Mouse (Mus musculus): Measurements from ENCODE around the gene Eef1a1. TPM values are rescaled to one million over a fixed set of nuclear protein-coding genes. Genes with fewer than 3 reads are reported as not detected.
"Not testable (repeated sequence)": the region's sequence is repeated elsewhere in the genome, so short reads cannot be mapped to it uniquely, and the experiment has no call there.

Eef1a1 gene
- total RNA-seq (2015; ENCODE audit: low replicate concordance) (3,932 and 4,159 TPM in 2 replicates), total RNA-seq (2017; ENCODE audit: low replicate concordance) (1,512 and 1,760 TPM in 2 replicates)

- no peak for ATAC-seq (replicated peaks; ENCODE audit: low FRiP score, poor library complexity, severe bottlenecking)
Measured at GRCm38 (mm10) chr9:78488890-78489420, at the start of gene Eef1a1. TSS of gene Eef1a1 (minus strand) at chr9:78489151.

DNA sequence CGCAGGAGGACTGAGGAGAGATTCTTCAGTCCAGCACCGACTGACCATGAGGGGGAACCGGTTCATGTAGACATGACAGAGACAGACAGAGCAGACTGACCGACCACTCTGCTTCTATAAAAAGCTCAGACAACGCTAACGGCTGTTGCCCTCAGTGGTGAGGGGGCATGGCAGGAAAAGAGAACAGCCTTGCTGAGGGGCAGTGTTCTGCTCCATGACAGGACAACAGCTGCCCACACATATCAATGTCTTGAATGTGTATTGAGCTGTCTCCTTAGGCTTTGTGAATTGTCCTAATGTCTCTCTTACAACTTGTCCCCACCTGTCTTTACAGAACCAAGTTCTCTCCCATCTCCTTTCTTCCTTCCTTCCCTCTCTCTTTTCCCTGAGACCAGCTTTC lies 49.5 kb upstream of the Eef1a1 start:
- ATAC-seq (replicated peaks; ENCODE audit: low FRiP score, poor library complexity, severe bottlenecking) = no peak

DNA sequence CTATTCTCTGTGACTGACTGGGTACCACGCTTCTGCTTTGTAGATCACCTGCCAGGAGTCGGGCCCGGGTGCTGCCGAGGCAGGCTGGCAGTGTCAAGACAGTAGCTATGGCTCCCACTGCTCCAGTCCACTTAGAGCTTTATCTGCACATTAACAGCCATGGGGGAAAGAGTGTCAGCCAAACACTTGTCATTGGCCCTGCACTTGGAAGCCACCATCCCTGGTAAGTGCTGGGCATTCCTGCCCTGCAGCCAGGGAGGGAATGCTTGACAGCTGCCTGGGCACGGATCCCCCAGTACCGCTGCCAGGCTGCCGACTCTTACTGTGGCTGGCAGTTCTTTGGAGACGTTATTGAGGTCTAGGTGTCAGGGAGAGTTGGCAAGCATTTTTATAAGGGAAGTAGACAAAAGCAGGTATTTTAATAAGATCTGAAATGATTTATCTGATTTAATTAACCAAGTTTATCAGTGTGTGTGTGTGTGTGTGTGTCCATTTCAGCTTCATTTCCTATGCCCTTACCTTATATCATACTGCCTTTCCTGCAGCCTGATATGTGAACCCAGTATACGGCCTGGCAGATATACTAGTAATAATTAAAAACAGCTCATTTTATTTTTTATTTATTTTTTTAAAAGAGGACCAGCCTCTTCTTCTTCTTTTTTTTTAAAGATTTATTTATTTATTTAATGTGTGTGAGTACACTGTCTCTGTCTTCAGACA lies 48.4 kb upstream of the Eef1a1 start:
- ATAC-seq (replicated peaks; ENCODE audit: low FRiP score, poor library complexity, severe bottlenecking) = no peak

DNA sequence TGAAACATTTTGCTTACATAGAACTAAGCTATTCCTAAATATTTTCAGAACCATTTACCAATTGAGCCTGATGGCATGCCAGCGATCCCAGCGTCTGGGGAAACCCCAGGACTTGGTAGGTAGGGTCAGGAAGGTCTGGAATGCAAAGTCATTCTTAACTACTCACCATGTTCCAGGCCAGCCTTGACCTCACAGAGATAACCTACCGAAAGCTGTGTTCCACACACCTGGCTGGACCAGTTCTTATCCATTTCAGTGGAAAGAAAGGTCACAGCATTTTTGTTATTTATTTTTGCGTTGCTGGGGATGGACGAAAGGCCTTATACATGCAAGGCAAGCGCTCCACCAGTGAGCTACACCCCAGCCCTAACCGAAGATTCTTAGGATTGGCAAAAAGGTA lies 45.7 kb upstream of the Eef1a1 start:
- no peak for ATAC-seq (replicated peaks; ENCODE audit: low FRiP score, poor library complexity, severe bottlenecking)

DNA sequence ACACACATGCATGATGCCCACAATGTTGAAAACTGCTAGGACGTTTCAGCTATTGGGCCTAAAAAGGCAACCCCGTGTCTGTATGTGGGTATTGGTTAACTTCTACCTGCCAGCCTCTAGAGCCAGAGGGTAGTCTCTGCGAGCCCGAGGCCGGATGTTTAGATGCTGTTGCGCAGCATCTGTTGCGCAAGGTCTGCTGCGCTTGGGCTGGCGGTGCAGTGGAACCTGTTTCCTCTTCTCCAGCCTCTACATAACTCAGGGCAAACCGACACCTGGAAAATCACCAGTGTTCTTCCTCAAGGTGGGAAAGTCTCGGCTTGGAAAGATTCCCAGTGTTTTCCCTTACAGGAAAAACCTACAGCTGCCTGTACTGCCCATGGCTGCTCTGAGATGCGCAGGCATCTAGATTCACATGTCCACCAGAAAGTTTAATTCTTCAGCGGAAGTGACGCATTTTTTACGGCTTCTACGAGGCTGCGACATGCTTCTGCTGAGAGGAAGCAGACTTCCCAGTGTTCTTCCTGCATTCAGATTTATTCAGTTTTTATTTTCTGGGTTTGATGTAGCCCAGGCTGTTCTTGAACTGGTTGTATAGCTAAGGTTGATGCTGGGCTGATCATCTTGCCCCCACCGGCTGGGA lies 44.5 kb upstream of the Eef1a1 start:
- no peak for ATAC-seq (replicated peaks; ENCODE audit: low FRiP score, poor library complexity, severe bottlenecking)

- no peak for ATAC-seq (replicated peaks; ENCODE audit: low FRiP score, poor library complexity, severe bottlenecking)
Measured at GRCm38 (mm10) chr9:78532341-78532819, 43.4 kb upstream of the Eef1a1 start.

DNA sequence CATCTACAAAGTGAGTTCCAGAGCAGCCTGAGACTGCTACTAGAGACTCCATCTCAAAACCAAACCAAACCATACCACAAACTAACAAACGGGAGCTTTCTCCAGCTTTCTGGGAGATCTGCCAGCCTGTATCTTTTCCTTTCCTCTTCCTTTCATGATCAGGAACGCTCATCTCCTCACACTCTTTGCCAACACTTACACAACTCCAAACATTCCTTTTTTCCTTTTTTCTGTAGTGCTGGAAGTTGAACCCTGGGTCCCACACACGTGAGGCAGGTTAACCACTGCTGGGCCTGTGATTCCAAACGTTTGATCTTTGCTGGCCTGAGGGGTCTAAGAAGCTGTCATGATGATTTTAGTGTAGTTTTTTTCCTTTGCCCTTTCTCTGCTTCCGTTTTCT lies 42.9 kb upstream of the Eef1a1 start:
- ATAC-seq (replicated peaks; ENCODE audit: low FRiP score, poor library complexity, severe bottlenecking) = no peak

DNA sequence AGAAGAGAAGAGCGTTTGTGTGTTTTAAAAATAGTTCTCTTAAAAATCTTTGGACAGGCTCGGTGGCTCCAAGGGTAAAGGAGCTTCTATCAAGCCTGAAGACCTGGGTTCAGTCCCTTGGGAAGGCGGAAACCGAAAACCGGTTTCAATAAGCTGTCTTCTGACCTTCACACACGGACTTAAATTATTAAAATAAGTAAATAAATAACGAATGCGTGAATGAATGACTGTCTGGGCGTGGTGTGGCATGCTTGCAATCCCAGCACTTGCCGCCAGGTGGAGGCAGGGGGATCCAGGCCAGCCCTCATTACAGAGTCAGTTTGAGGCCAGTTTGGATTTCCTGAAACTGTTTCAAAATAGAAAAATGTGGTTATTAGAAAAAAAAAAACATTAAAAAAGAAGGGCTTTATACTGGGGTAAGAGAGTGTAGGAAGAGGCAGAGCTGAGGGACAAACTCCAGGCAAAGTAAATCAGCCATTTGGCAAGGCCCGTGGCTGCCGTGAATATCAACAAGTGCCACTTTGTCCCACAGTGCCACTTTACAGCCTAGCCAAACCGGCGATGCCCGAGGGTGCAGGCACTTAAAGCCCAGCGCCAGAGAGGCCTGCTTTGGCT lies 38.9 kb upstream of the Eef1a1 start:
- peak; percentile 91 for ATAC-seq (replicated peaks; ENCODE audit: low FRiP score, poor library complexity, severe bottlenecking)

GRCm38 (mm10) chr9:78527301-78527761 lies 38.4 kb upstream of the Eef1a1 start:
- peak; percentile 91 for ATAC-seq (replicated peaks; ENCODE audit: low FRiP score, poor library complexity, severe bottlenecking)

- no peak for ATAC-seq (replicated peaks; ENCODE audit: low FRiP score, poor library complexity, severe bottlenecking)
Measured at GRCm38 (mm10) chr9:78526206-78526605, 37.3 kb upstream of the Eef1a1 start.

DNA sequence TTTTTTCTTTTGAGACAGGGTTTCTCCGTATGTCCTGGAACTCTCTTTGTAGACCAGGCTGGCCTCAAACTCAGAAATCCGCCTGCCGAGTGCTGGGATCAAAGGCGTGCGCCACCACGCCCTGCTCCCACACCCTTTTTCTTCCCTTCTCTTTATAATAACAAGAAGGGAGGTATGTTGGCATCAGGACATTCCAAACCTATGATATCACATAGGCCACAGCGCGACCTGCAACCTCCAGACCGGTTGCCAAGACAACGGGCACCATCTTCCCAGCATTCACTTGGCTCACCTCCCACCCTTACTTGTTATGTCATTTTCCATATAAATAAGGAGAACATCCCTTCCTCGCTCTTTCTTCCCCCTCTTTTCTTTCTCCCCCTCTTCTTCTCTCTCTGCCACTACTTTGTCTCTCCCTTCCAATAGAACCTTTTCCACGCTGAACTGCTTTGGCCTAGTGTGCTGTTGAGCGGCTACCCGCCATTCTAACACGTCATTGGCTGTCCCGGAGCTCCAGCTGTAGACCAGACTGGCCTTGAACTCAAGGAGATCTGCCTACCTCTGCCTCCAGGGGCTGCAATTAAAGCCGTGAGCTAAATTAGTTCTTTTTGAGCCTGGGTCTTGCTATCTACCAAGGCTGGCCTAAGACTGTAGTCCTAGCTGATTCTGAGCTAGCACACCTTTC lies 36.6 kb upstream of the Eef1a1 start:
- ATAC-seq (replicated peaks; ENCODE audit: low FRiP score, poor library complexity, severe bottlenecking) = no peak

DNA sequence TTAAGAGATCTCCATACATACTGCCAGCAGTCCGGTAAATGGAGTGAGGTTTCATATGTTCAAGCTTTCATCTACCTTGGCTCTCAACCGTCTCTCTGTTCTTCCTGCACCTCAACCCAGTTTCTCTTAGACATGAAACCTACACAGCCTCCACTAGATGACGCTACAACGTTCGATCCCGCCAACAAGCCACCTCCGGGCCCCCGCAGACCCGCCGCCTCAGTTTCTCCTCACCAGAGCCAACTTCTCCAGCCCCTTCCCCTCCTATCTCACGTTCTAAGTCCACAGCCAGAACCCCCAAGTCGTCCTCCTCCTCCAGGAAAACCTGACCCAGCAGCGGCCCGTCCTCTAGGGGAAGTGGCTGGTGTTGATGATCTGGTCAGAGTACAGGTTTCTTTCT lies 32.7 kb upstream of the Eef1a1 start:
- no peak for ATAC-seq (replicated peaks; ENCODE audit: low FRiP score, poor library complexity, severe bottlenecking)

DNA sequence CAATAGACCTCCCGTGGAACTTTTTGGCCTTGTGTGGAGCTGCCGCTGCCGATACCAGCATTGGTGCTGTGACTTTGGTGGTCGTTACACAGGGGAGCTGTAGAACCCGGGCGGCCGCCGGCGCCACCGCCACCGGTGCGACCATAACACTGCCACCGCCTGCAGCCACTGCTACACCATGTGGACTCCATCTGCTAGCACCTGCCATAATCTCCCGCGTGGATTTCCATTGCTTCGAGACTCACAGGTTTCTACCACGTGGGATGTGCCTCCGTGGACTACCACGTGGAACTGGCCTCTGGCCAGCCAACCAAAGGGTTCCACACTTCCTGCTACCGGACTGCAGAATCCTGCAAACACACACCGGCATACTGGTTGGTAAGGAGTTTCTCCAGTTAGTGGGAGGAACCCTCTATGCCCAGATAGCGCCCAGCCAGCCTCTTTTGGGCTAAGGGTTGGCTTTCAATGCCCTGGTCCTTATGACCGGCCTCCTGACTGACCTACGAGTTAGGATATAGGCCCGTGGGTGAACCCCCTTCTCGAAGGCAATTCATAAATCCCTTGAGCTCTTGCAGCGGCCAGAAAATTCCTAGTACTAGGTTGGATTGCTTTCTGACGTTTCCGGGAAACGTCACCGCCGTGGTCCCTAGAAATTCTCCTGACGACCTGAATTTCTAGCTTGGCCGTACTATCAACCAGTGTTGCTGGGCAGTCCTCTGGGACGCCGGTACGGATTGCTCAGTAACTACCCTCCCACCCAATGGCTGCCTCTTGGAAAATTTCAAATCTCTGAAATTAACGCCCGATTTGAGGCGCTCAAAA lies 32.0 kb upstream of the Eef1a1 start:
- peak; percentile 55; the same call in 1 of the 2 replicates for ATAC-seq (replicated peaks; ENCODE audit: low FRiP score, poor library complexity, severe bottlenecking)

GRCm38 (mm10) chr9:78520127-78520779 lies 31.3 kb upstream of the Eef1a1 start:
- ATAC-seq (replicated peaks; ENCODE audit: low FRiP score, poor library complexity, severe bottlenecking) = no peak

DNA sequence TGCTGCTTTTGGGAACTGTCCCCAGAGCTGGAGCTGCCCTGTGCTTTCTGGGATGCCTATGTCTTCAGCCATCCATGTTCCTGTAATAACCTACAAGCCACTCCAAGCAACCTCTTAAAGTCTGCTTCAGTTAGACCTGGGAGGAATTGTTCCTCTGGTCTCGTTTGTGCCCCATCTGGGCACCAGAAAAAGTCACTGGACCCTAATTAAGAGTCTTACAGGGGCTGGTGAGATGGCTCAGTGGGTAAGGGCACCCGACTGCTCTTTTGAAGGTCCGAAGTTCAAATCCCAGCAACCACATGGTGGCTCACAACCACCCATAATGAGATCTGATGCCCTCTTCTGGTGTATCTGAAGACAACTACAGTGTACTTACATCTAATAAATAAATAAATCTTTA lies 28.3 kb upstream of the Eef1a1 start:
- ATAC-seq (replicated peaks; ENCODE audit: low FRiP score, poor library complexity, severe bottlenecking) = not testable (repeated sequence)

DNA sequence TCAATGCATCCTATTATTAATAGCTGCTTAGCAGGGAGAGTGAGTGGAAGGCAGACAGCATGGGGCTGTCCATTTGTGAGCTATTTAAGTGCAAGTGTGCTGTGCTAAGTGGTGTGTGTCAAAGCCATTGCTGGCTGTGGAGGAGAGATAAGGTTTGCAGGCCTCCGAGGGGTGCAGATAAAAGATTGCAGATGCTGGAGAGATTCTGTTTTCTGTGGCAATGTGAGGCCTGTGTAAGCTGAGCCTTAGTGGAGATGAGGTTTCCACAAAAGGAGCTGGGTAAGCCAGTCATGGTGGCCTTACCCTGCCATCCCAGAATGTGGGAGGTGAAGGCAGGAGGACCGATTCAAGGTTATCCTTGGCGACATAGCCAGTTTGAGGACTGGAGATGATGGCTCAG lies 27.2 kb upstream of the Eef1a1 start:
- ATAC-seq (replicated peaks; ENCODE audit: low FRiP score, poor library complexity, severe bottlenecking) = peak; percentile 68

DNA sequence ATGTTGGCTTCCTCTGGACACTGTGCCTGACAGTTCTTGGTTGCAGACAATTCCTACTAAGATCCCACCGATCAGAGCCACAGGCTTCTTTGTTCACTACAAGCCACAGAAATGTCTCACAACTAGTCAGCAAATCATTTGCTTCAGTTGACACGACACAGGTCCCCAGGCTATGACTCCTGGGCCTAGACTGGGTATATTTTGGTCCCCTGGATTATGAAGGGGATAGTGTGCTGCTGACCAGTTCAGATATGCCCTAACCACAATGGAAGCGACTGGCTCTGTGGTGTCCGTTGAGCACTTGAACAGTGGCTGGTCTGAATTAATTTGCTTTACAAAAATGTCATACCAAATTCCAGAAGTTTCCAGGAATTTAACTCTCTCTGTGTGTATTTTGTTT lies 25.7 kb upstream of the Eef1a1 start:
- ATAC-seq (replicated peaks; ENCODE audit: low FRiP score, poor library complexity, severe bottlenecking) = no peak

- ATAC-seq (replicated peaks; ENCODE audit: low FRiP score, poor library complexity, severe bottlenecking) = no peak
Measured at GRCm38 (mm10) chr9:78513776-78514500, 25.0 kb upstream of the Eef1a1 start.
